Mouse (Mus musculus): ENCODE data around the gene Cyth2. TPM values are rescaled to one million over a fixed set of nuclear protein-coding genes. Genes with fewer than 3 reads are reported as not detected.

Cyth2 gene
- total RNA-seq, 2 experiments from 2014 or later = 105 to 107 TPM

DNA sequence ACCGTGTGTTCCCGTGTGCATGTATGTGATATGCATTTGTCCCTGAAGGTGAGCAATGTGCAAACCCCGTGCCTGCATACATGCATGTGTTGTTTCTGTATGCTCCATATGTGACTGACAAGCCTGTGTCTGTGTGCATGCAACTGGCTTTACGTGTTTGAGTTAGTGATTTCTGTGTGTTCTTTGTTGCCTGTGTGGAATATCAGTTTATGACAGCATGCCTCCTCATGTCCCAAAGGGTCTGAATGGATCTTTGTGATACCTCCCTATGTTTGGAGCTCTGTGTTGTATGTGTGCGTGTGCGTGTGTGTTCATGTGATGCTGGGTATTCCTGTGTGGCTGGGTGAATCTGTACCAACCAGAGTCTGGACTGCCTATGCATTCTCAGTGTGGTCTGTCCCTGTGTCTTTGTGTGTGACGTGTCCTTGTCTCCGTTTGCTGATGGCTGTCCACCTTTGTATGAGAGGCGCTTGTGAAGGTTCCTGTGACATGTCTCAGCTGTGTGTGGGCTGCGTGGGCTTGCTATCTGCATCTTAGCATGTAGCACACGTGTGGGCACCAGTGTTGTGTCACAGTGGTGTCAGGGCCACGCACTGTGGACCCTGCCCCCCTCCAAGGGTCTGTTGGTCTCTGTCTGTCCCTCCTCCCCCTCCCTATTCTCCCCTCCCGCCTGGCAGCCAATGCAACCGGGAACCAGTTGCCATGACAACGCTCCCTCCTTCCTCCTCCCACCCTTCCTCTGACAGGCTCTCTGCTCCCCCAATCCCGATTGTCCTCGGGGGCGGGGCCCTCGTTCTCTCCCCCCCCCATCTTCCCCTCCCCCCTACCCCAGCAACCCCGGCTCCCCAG lies 29.6 kb downstream of the Cyth2 start, which contains the start of gene Sult2b1:
Sult2b1 (minus strand) TSS at position 146 of the 849 bp plus-strand sequence.
- peak; percentile 40 for DNase-seq

DNA sequence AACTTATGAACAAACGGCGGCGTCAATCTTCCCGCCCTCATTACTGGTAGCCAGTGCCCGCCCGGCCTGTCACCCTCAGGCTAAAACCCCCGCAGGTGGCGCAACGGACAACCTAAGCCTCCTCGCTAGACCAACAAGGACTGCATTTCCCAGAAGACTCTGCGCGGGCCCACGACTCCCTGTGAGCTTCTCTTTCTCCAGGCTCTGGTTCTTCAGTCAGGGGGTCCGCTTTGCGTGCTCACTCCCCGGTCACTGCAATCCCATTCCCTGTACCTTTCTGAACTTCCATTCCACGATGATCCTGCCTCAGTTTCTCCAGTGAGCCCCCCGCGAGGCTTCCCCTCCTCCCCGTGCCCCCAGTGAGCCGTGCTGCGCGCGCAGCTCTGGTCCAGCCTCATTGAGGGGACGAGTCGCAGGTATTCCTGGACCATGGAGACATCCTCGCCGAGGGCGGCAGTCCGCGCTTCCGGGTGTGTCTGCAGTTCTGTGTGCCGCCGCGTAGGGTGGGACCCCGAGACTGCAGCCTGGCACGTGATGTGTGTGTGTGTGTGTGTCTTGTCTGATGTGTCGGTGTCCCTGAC lies 30.8 kb downstream of the Cyth2 start, which contains the start of gene Lmtk3:
Lmtk3 (plus strand) TSS at position 228 of the 581 bp plus-strand sequence.
- DNase-seq = peak; percentile 58

DNA sequence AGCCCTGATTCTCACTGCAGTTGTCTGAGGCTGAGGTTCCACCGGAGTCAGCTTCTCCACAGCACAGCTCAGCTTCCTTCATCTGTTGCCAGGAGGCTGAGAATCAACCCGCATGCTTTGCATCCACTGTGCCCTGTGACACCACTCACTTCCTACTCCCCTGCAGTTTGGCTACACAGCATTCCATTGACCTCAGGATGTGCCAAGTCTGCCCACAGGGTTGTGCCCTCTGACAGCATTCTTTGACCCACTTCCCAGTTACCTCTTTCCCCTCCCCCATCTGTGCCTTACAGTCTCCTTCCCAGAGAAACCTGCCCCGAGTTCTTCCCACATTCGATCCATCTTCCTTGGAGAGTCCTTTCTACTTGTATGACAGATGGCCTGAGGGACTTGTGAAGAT lies 32.1 kb downstream of the Cyth2 start:
- no peak for DNase-seq

DNA sequence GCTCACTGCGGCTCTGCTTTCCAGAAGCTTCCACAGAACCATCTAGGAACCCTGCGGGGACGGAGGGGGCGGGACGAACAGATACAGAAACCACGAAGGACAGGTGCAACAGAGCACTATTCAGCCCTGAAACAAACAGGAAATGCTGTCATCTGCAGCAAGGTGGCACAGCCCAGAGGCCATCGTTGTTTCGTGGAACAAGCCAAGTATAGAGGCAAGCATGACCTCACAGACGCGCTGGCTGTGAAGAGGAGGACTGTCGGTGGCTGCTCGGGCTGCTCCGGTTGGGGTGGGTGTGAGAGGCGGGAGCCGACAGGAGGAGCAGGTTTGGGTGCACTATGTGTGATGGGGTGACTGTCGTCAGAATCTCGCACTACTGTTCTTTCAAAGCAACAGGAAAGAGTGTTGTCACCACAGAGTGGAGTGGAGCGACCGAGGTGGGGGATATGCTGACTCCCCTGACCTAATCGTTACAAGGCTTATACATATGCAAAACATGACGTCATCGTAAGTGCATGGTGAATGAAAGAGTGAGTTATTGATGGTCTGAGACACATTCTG lies 35.2 kb downstream of the Cyth2 start:
- no peak for DNase-seq

DNA sequence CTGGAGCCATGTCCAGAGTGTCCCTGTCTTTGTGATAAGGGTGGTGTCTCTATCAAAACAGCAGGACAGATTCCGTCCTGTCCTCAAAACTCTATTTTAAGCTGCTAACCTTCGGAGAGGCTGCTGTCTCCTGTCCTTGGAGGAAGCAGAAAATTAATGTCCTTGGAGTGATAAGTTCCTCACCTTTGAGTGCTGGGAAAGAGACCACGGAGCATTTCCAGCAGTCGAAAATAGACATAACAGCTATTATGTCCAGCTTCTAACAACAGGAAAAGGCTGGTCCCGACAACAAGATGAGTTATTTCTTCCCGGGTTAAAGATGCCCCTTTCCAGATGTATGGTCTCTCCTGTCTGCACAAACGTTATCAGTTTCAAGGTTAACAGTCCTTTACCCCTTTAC lies 39.1 kb downstream of the Cyth2 start:
- no peak for DNase-seq

DNA sequence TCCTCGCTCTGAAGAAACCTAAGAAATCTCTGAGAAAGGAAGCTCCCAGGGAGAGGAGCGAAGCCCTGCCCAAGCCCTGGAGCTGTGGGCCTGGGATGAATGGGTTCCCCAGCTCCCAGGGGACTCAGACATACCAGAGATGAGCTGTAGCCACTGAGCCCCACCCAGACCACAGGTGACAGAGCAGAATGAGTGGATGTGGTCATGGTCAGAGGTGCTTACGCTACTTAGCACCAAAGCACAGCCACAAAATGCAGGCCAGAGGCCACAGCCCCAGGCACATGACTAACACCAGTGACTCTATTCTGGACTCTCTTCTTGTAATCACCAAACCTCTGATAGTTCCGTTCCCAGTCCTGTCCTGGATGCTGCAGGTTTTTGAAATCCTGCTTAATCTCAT lies 43.3 kb downstream of the Cyth2 start:
- no peak for DNase-seq

DNA sequence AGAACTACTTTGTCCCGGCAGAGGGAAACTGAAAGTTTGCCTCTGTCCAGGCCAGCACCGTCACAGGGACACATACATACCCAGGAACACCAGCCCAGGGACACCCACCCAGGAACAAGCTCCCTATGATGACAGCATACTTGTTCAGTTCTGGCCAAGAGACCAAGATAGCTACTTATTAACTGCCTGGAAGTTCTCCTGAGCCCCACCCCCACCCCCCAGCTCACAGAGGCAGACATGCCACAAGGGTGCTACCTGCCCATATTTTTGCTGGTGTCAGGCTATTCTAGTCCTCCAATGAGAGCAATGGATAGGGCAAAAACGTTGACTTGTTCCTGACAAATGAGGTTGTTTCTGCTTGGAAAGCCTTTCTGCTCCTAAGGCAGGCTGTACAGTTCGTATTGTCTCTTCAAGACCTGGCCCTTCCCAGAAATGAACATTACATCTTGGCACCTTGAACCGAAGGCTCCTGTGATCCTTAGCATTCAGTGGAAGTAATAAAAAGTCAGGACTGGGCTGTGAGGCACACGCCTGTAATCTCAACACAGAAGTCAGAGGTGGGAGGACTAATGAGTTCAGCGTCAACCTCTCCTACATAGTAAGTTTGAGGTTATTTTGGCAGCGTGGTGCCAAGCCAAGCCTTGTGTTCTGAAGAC lies 43.8 kb downstream of the Cyth2 start:
- no peak for DNase-seq

DNA sequence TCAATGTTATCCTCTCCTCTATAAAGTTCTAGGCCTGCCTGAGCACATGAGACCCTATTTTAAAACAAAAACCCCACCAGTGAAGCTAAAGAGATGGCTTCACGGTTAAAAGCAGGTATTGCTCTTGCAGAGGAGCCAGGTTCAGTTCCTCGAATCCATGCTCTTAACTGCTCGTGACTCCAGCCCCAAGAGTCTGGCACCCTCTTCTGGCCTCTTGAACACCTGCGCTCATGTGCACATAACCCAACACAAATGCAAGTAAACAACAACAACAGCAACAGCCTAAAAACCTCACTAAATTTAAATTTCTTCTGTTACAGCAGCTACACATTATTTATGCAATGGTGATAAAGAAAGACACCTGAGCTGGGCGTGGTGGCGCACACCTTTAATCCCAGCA lies 46.9 kb downstream of the Cyth2 start:
- no peak for DNase-seq

DNA sequence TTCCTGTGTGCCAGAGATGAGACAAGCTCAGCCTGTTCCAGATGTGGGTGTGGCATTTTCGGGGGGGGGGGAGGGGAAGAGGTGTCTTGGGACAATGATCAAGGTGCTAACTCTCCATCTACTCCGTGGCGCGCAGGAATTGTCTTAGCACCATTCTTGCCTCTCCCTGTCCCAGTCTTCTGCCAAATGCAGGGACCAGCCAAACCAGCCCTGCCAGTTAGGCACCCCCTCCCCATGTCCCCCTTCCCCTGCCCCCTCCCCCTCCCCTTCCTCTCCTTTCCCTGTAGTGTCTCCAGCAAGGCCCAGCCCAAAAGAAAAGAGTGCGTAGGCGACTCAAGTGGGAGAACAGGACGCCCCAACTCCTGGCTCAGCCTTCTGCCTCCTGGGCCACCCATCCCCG lies 47.6 kb downstream of the Cyth2 start:
- no peak for DNase-seq

DNA sequence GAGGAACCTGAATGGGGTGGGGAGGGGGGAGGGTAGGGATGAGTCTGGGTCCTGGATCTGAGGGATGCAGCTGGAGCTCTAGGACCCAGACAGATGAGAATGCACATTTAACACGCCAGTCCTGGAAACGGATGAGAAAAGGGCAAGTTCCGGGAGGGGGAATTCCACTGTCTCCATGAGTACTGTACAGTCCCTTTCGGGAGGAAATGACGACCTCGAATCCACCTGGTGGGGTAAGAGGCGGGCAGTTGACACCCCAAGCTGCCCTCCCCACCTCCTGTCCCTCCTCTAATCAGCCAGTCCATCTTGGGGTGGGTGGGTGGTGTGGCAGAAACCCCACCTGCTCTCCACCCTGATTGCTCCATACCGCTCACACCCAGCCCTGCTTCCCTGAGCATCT lies 48.4 kb downstream of the Cyth2 start:
- no peak for DNase-seq

DNA sequence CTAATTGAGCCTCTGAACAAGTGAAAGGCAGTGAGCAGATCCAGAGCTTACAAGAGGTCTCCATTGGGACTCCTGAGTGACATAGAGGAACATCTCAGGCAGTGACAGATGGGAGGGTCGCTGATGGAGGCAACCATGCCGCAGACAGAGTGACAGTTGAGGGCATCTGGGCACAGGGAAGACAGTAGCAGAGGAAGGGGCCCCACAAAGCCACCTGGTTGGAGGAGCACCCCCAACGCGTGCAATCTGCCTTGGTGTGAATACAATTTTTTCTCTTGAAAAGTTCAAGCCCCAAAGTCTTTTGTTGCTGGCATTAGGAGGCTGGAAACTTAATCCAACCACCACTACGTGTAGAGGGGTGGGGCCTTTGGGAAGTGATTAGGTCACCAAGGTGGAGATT lies 54.2 kb downstream of the Cyth2 start:
- DNase-seq = no peak

DNA sequence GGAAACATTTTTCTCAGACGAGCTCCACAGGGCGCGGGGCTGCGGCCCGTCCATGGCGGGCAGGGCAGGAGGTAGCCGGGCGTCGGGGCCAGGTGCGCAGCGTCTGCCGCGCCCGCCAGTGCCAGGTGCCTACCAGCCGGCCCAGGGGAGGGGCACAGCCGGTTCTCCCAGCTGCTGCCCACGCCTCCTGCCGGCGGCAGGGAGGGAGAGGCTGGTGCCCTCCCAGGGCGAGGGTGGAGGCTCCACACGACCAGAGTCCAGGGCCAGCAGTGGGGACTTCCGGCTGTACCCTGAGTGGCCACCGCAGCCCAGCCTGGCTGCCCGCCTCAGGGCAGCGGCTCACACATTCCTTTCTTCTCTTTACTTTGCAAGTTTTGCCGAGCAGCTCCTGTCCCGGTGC lies 55.0 kb downstream of the Cyth2 start:
- no peak for DNase-seq

Other genes with a start within 250 kb of the Cyth2 start
- 10 to 100 TPM; 56.1 to 64.7 TPM for gene Bcat2, start 244.4 kb downstream of the Cyth2 start, total RNA-seq (2021)
- not detected for gene Fgf21, start 199.1 kb downstream of the Cyth2 start, total RNA-seq (2021)
- gene Fut1, start 197.3 kb downstream of the Cyth2 start, total RNA-seq (2021) = not detected
- gene Izumo1, start 192.8 kb downstream of the Cyth2 start, total RNA-seq (2021) = under 1 TPM; 0.56 to 0.60 TPM
- gene Rasip1, start 187.1 kb downstream of the Cyth2 start, total RNA-seq (2021) = 10 to 100 TPM; 50.0 to 50.5 TPM
- gene Mamstr, start 174.6 kb downstream of the Cyth2 start, total RNA-seq (2021) = 10 to 100 TPM in 1 of 2 experiments, 1 to 10 TPM in 1; 8.8 to 11.7 TPM
- not detected for gene Fut2, start 148.2 kb downstream of the Cyth2 start, total RNA-seq (2021)
- gene Ntn5, start 130.6 kb downstream of the Cyth2 start, total RNA-seq (2021) = not detected
- gene Sec1, start 120.2 kb downstream of the Cyth2 start, total RNA-seq (2021) = under 1 TPM; 0.14 to 0.18 TPM
- gene Car11, start 114.7 kb downstream of the Cyth2 start, total RNA-seq (2021) = 1 to 10 TPM; 4.5 to 5.0 TPM
- 10 to 100 TPM; 22.6 to 25.1 TPM for gene Dbp, start 109.5 kb downstream of the Cyth2 start, total RNA-seq (2021)
- gene Rpl18, start 99.1 kb downstream of the Cyth2 start, total RNA-seq (2021) = 100 to 1,000 TPM; 787 to 798 TPM
- gene Sphk2, start 96.6 kb downstream of the Cyth2 start, total RNA-seq (2021) = 10 to 100 TPM; 14.2 to 16.7 TPM
- gene Fam83e, start 93.4 kb downstream of the Cyth2 start, total RNA-seq (2021) = under 1 TPM; 0.38 to 0.43 TPM
- gene Spaca4, start 88.8 kb downstream of the Cyth2 start, total RNA-seq (2021) = not detected
- gene Lmtk3, start 30.8 kb downstream of the Cyth2 start, total RNA-seq (2021) = under 1 TPM; 0.10 to 0.16 TPM
- gene Sult2b1, start 29.9 kb downstream of the Cyth2 start, total RNA-seq (2021) = not detected
- gene Kcnj14, start 10.2 kb upstream of the Cyth2 start, total RNA-seq (2021) = under 1 TPM; 0.34 to 0.38 TPM
- 10 to 100 TPM; 19.3 to 19.9 TPM for gene Grwd1, start 16.4 kb upstream of the Cyth2 start, total RNA-seq (2021)
- gene Kdelr1, start 58.2 kb upstream of the Cyth2 start, total RNA-seq (2021) = 100 to 1,000 TPM; 118 to 130 TPM
- gene Grin2d, start 63.8 kb upstream of the Cyth2 start, total RNA-seq (2021) = under 1 TPM; 0.52 to 0.63 TPM
- gene Syngr4, start 82.1 kb upstream of the Cyth2 start, total RNA-seq (2021) = 1 to 10 TPM in 1 of 2 experiments, under 1 TPM in 1; 0.90 to 1.3 TPM
- gene Tmem143, start 82.4 kb upstream of the Cyth2 start, total RNA-seq (2021) = 10 to 100 TPM; 36.9 to 43.9 TPM
- gene Emp3, start 106.8 kb upstream of the Cyth2 start, total RNA-seq (2021) = 10 to 100 TPM; 38.0 to 42.1 TPM
- 1 to 10 TPM; 1.6 TPM for gene Ccdc114, start 109.5 kb upstream of the Cyth2 start, total RNA-seq (2021)
- gene Abcc6, start 215.7 kb upstream of the Cyth2 start, total RNA-seq (2021) = not detected
- 10 to 100 TPM; 61.0 to 64.7 TPM for gene Nomo1, start 219.1 kb upstream of the Cyth2 start, total RNA-seq (2021)